Mouse (Mus musculus) testis, adult 2 months (tissue): Measurements from ENCODE around the gene Gpr183.

Source experiments
- CTCF ChIP-seq: fragments of 200-500 bp; IDR thresholded peaks from 2 replicates; pipeline ENCODE4 v1.5.1; 2012; ENCODE audit warnings: low read depth, mild to moderate bottlenecking, inconsistent platforms, low read length, moderate library complexity; ENCODE audit not compliant: control insufficient read depth, insufficient read depth, insufficient replicate concordance
- POLR2A ChIP-seq: fragments of 200-500 bp; IDR thresholded peaks from 2 replicates; pipeline ENCODE4 v1.6.1; 2012; ENCODE audit warnings: low read depth, mild to moderate bottlenecking, inconsistent platforms, low read length, moderate library complexity; ENCODE audit not compliant: control insufficient read depth

GRCm38 (mm10) chr14:122012814-122013213, 47.8 kb upstream of the Gpr183 start:
- TF ChIP-seq POLR2A (no peak), CTCF (no peak)
